Mouse (Mus musculus): Measurements from ENCODE around the gene Fbxl17.

The Fbxl17 gene

DNA sequence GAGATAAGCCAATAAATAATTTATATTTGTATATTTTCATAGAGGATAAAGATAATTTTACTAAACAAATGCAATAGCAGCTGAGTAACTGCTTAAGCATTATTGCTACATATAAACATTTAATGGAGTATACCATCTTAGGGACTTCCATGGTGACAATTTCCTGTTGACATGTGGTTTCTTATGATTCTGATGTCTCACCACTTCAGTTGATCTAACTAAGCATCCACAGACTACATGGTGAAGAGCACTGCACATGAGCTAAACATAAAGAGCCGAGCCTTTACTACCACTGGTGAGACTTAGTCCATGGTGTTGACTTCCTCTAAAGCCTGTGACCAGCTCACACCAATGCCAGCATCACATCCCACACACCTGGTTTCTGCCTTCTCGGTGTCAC, 175.1 kb downstream of the Fbxl17 start:
- DNase-seq, result no peak

DNA sequence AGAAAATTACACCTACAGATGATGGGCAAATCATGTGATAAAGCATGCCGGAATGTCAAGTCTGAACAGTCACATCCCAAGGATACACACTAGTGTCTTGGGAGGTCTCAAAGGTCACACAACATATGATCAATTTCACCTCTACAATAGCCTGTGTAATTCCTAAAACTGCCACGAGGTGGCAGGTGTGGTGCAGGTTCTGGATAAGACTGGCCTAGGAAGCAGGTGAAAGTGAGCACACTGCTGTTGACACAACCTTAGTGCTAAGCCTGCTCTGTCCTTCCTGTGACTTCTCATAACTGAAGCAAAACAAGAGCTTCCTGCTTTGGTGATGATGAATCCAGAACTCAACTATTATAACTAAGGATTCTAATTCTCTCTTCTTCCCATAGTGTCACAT, 175.8 kb downstream of the Fbxl17 start:
- DNase-seq, result peak; percentile 70 to 84

DNA sequence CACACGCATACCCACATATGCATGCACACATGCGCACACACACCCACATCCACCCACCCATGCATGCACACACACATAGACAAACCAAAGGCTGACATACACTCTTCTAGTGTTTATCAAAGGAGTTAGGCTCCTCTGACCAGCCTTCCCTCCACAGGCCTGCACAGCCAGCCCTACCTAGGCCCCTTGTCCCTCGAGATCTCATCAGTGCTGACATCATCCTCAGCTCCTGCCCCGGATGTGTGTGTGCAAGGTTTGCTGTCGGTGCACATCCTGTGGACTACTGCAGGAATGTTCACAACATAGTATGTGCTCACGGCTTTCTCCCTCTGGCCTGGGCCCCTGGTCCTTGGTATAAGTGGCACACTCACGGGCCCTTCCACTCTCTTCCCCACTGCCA, 177.0 kb downstream of the Fbxl17 start:
- DNase-seq, result no peak

DNA sequence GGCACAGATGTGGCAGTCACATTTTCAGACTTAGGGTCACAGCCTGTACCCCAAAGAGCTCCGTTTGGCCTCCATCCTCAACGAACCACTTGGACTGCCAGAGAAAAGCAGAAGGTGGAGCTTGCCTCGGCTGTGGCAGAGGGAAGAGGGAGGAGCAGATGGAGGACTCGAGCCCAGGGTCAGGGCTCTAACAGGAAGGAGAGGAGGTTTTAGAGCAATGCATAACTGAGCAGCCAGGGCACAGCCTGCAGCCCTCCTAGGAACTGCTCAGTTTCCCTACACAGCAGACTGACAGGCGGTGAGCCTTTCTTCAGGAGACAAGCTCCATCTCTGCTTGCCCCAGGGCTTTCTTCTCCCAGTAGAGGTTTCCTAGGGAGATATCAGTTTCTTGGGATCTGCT, 178.5 kb downstream of the Fbxl17 start:
- DNase-seq, result no peak

DNA sequence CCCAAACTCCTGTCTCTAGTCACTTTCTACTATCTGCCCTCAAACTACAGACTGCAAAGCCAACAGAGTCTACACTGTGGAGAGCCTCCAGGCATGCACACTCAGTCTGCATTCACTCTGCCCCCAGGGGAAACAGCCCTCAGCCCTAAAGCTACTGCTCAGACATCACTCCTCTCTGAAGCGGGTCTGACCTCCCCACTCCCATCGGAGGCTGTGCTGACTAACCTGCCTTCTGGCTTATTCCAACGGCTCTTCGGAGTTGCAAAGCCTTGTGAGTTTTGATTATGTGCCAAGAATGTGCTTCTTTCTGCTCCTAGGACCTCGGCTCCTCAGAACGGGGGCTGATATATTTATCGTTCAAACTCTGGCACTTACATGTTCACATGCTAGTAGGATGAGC, 182.3 kb downstream of the Fbxl17 start:
- DNase-seq, result peak in 1 of 2 experiments; percentile 20

DNA sequence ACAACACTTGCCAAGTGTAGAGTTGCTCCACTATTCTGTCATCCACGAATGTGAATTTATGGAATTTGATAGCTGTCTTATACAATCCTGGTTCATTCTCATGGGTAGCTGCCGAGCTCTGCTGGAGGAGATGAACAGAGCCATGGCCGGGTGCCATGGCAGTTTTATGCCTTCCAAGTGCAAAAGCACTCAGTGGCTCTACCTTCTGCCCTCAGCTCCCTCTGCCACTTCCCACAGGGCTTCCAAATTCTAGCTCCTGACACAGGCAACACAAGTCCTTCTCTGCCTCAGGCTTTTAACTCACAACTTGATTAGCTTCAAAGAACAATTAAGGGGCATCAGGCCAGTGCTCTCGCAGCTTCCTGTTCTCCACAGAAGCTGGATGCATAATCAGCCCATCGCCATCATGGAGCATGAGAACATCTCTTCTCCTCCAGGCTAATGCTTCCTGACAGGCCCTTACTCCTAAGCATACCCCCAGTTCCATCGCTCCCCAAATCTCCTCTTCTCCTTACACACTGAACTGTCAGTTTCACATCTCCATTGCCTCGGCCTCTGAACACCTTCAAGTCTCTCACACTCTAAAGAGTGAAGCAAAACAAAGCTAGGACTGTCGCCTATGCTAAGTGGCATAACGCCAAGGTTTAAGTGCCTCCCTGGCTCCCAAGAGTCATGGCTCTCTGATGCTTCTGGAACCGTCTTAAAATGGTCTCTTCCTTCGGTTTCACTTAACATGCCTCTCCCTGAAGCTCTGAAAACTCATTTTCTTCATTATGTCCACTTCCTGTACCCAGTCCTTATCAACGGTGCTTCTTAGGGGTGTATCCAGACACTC, 184.0 kb downstream of the Fbxl17 start:
- peak; percentile 74 to 86 for DNase-seq

DNA sequence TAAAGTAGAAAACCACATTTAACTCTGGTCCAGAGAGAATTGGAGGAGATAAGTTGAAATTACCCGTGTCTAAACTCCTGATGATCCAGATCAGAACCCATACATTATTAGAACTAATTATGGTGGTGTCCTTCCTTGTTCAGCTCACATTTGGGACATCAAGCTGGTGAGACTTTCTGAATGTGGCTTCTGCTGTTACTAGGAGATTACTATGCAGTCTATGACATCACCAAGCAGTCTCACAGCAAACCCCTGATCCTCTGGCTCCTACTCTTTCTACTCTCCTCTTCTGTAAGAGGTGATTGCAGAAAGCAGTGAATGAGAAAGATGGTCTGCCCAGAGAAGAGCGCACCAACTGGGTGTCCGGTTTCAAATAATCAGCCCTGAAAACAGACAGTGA, 187.0 kb downstream of the Fbxl17 start:
- DNase-seq, result no peak

DNA sequence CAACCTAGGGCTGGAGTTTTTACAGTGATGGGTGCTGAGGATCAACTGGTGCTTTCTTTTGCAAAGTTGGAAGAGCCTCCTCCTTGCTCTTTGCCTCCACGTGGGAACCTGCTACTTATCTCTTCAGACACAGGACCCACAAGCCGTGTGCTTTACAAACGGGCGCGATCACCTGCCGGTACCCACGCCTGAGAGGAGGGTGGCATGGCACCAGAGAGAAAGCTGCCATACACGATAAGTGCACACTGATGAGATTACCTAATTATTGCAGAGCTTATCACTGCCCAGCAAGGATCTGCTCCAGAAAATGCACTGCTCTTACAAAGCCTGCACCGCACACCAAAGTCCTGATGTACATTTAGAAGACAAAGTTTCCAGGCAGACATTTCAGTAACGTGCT, 187.5 kb downstream of the Fbxl17 start:
- DNase-seq, result no peak

DNA sequence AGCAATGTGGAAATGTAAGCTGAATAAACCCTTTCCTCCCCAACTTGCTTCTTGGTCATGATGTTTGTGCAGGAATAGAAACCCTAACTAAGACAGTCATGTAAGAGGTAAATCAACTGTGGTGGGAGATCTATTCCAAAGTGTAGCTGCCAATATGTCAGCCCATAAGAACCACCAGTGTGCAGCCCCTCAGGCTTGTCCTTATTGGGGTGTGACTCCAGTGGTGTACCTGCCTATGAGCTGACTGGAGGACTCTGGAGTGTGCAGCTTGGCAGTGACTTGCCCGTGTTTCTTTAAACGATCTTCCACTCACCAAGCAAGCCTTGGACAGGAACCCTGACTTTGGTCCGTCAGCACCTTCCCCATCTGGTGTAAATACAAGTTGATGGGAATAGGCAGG, 188.2 kb downstream of the Fbxl17 start:
- no peak for DNase-seq

DNA sequence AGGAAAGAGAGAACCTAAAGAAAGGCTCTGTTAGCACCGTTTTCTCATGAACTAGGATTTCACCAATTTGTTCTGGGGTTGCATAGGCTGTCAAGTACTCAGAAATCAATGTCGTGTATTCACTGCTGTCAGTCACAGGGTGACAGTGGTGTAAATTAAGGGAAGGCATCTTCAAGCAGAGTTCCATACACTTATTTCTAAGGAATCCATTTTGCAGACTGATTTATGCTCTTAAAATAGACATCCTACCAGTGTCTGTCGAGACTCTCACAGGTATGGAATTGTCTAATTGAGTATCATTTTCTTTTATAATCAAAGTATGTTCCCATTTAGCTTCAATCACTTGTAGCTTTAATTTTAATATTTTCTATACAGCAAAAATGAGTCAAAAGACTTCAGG, 189.8 kb downstream of the Fbxl17 start:
- no peak for DNase-seq

DNA sequence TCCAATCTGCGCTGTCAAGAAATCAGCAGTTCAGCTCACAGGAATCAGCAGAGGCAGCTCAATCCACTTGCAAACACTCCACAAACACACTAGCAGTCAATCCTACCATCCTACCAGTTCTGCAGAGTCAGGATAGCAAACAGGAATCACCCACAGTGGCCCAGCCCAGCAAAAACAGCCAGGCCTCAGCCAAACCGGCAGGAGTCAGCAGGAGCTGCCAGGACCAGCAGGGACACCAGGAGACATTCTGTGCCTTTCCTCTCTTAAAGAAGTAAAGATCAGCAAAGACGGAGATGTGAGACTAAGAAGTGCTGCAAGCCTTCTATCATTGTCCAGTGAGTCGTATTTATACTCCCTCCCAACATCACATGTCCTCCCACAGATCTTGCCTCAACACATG, 196.0 kb downstream of the Fbxl17 start:
- DNase-seq, result peak; percentile 74 to 79

DNA sequence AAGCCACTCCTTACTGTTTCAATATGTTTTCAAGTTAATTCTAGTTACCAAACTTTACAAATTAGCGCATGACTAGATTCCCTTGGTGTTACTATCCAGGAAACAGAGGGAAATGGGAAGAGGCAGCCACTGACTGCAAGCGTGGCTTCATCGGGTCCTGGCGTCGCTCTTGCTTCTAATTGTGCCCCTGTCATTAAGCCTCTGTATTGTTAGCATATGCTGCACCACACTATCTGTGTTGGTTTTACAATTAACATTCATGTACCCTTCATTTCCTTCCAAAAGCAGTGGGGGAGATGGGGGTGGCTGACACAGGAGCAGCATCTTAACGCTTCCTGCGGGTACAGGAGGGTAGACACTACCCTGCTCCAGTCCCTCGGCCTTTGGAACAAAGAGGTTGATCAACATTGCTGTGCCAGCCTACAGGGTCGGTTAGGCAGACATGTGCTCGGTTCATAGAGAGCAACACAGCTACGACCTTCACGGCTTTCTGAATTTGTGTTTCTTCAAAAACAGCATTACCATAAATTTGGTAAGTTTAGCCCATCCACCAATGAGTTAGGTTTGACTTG, 197.9 kb downstream of the Fbxl17 start:
- no peak for DNase-seq

DNA sequence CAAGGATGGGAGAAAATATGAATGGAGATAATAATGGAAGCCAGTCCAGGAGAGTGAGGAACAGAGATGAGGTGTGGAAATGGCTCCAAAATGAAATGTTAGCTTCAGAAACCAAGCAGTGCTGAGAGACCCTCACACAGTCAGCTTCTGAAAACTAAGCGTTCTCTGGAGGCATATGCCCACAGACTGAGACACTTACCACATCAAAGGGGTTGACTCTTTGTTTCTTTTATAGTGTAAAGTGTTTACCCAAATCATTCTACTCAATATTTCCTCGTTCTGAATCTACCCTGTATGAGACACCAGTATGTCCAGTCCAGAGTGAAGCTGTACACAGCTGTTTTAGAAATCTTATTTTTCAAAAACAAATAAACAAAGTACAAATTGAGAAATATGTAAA, 204.3 kb downstream of the Fbxl17 start:
- DNase-seq, result no peak

DNA sequence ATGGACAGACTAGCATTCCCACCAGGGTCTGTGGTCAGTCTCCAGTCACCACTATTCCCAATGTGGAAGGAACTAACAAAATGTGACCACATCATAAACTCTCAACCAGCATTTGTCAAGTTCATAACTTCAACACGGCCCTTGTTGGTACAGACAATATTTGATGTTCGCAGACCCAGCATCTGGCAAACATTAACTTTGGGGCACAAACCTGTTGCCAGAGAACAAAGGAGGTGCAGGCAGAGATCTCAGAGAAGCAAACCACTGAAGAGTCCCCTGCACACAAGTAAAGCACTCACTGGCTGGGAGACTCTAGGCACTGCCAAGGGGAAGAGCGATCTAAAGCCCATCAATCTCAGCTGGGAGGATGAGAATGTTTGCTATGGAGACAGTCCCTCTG, 204.9 kb downstream of the Fbxl17 start:
- DNase-seq, result no peak

DNA sequence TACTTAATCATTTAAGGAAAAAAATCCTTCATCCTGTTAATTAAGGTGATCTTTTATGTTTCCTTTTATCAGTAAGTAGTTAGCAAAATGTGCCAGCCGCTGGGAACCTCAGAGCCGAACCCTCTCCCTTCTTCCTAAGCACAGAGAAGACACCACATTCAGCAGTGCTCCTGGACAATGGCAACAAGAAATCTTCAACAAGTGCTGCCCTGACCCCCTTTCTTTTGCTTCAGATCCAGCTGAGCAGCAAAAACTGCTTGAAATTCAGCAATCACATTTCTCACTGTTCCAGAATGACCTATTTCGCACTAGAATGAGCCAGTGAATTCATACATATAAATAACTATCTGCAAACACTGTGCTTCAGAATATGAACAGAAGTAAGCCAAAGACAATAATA, 205.8 kb downstream of the Fbxl17 start:
- DNase-seq, result no peak

DNA sequence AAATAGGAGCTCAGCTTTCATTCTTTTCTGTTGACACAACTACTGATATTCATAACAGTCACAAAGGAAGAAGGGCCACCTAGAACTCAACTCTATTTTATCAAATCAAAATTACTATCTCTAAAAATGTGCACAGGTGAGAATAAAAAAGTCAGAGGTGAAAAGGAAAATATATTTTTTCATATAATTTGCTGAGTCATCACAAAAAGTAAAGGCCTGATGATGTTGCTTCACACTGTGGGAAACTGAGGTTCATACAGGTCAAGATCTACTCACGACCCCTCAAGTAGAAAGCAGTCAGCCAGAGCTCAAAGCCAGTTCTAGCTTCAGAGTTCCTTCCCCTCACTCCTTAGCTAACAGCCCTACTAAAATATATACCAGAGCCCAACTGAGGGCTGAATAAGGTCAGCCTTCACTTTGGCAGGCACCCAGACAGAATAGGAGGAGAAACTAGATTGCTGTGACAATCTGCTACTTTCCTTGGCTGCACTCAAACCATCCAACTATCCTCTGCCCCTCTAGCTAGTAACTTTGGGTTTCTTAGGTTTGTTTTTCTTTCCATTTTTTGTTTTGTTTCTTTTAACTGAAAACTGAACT, 210.4 kb downstream of the Fbxl17 start:
- DNase-seq, result peak; percentile 42 to 71

DNA sequence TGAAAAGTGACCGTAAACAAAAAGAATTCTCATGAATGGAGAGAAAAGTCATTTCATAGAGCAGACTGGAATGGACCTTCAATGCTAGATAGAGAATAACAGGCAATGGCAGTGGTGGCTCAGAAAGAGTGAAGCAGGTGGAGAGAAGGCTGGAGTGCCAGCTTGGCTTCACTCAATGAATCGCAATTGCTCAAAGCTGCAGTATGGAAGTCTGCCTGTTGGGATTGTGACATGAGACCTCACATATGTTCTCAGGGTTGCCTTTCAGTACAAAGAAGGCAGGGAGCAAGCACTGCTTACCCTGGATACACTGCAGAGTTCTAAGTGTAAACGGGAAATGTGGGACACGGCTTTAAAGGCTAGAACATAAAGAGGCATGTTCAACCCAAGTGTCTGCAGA, 211.0 kb downstream of the Fbxl17 start:
- peak; percentile 29 to 43 for DNase-seq

DNA sequence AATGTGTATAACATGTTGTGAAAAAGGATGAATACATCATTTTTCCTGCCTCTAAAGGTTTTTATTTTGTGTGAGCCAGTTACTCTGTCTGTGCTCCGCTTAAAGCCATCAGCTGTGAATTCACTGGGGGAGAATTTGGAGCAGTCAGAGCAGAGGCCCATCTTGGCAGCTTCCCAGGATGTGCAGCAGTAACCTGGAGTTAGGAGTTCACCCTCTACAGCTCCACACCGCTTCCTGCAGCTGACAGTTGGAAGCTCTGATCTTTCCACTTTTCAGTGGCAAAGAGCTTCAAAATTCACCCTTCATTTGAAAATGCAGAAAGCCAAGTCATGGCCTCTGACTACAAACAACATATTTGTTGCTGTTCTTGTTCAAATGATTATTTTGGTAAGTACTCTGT, 212.4 kb downstream of the Fbxl17 start:
- peak; percentile 45 to 72 for DNase-seq

DNA sequence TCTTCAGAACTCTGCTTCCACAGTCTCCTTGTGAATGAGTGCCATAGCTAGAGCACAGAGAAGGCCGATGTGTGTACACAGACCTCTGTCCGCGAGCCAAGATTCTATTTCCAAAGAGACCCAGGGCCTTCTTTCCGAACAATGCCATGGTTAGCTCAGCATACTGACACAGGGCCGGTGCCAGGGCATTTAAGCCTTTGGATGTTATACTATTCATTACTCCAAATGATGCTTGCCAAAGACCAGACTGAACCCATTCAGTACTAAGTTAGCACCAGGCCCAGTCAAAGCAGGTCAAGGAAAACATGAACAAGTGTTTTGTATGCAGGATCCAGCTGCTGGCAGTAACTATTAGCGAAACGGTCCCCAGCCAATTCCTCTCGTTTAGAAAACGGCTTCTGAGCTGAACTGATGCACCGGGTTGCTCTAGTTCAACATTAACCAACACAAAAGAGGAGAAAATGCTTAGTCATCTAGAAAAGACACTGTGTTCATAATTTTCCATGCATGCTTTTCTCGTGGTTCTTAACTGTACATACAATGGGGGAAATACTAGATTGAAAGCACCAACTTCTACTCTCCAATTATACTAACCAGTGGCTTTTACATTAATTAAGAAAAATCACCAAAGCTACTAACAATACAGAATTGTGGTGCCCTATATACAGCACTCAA, 214.4 kb downstream of the Fbxl17 start:
- peak; percentile 34 to 45 for DNase-seq

DNA sequence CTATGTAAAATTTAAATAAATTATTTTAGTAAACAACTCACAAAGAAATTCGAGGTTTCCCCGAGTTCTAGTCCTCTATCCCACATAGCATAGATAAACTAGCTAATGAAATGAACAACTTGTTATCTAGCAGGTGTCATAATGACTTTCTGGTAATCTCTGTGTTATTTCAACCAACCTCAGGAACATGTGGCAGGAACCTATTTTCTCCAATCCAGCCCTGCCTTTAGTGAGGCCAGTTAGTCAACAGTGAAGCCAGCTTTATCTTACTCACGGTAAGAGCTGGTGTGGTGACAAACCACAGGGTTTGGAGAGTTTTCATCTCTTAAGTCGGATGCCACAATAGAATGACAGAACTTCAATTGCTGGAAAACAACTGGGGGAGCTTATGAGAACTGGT, 215.7 kb downstream of the Fbxl17 start:
- DNase-seq, result no peak

DNA sequence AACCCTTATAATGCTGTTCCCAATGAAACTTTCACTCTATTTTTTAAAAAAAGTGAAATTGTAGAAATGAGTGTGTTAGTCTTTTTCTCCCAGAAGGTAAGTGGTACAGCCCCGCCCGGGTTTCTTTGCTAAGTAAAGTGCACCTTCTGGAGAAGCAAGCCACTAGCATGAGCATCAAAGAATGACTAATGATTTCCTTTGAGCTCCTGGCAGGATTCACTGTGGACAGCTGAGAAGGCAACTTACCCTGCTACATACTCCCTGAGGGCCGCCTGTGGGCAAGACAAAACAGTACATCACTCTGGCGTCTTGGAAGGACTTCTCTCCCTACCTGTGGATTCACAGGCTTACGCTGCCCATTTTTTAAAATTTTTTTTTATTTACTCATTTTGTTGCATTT, 217.8 kb downstream of the Fbxl17 start:
- peak in 1 of 2 experiments; percentile 26 for DNase-seq

DNA sequence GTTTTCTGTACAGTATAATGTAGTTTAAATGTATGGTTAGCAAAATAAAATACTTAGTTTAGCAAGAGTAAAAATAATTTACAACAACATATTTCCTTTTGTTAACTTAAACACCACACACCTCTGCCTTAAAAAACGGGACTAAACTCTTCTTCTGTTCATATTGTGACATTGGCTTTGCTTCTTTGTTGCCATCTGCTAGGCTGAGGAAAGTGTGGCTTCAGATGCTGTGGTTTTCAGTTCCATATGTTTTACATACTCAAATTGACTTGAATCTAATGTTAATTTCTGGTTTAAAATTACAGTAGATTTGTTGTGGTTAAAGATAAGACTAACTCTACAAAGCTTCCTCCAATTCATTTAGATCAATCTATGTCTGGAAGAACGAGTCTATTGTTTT, 218.8 kb downstream of the Fbxl17 start:
- no peak for DNase-seq

DNA sequence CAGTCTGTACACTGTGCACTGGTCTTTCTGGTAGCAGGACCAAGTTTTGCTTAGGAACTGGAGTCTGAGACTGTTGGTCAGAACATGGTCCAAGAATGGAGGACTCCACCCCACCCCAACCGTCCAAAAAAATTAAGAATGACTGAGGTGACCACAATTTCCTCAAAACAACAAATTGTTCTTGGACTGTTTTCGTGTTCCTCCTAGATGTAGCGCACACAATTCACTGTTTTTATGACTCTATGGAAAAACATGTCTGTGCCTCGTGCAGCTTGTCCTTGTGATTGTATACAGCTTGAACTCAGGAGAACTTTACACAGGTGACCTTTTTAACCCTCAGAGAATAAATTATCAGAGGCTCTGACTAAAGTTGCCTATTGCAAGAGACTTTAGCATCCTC, 220.7 kb downstream of the Fbxl17 start:
- no peak for DNase-seq

DNA sequence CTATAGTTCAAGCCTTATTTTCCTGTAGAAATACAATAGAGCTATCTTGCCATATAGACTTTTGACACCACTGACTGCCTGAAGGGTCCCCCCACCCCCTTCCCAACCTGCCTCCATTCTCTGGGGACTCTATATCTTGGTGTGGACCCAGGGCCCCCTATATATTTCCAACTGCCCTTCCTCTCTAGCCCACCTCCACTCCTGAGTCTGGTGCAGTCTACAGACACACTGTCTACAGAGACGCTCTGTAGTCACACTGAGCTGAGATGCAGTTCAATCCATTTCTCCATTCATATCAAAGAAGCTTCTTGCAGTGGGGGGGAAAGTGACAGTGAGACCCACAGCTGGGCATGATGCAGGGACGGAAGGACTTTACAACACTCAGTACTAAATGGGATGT, 226.5 kb downstream of the Fbxl17 start:
- no peak for DNase-seq
